Mouse (Mus musculus): Measurements from ENCODE around the gene Pgghg. TPM values are rescaled to one million over a fixed set of nuclear protein-coding genes. Genes with fewer than 3 reads are reported as not detected.
"Not testable (repeated sequence)": the region's sequence is repeated elsewhere in the genome, so short reads cannot be mapped to it uniquely, and the experiment has no call there.

Pgghg gene
- polyA plus RNA-seq, 1 experiment from 2014 or later: 21.6 TPM

DNA sequence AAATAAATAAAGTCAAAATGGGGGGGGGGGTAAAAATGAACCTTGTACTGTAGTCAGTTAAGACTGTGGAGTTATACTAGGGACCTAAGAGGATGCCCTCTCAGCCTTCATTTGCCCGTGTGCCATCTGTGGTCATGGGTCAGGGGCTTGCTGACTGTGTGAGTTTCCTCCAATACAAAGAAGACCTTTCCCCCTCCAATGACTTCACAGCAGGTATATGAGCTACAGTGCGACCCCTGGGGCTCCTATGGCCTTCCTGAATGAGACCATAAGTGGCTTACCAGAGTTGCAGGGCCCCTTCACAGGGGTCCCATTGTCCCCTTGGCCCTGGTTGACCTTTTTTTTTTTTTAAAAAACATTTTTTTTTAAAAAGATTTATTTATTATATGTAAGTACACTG, 20.2 kb downstream of the Pgghg start:
- Histone ChIP-seq H3K4me2 (replicated peaks) (no peak overlapping the region), H3K27me3 (replicated peaks) (no peaks in the 10 kb centered on the region), H3K9ac (no peak overlapping the region), H3K4me1 (replicated peaks) (peaks cover 3% of the 10 kb centered on the region), H3K36me3 (no peaks in the 10 kb centered on the region), H3K27ac (no peak overlapping the region), H3K9me3 (no peaks in the 10 kb centered on the region), H3K4me3 (replicated peaks) (no peak overlapping the region)
- ATAC-seq: no peak
- WGBS: 86% methylated on average over 2 of the region's 2 CpGs

GRCm38 (mm10) chr7:140962733-140963132, 21.5 kb downstream of the Pgghg start:
- no peak for ATAC-seq
- Histone ChIP-seq H3K36me3 (no peaks in the 10 kb centered on the region), H3K27me3 (replicated peaks) (no peaks in the 10 kb centered on the region), H3K4me2 (replicated peaks) (no peak overlapping the region), H3K4me1 (replicated peaks) (0 out of 2 replicates have a peak, but pooled peaks cover 2% of the 10 kb centered on the region), H3K9ac (no peak overlapping the region), H3K27ac (no peak overlapping the region), H3K9me3 (no peaks in the 10 kb centered on the region), H3K4me3 (replicated peaks) (no peak overlapping the region)
- WGBS: 69% methylated on average over 2 of the region's 2 CpGs

GRCm38 (mm10) chr7:140966921-140967320, 25.7 kb downstream of the Pgghg start, which contains the start of gene Ifitm1:
Gene Ifitm1, plus strand, starts transcription at chr7:140967221.
- H3K36me3 ChIP-seq: no peaks in the 10 kb centered on the region
- H3K27ac ChIP-seq: peak within 1 kb of the TSS; percentile 67; the same call in 1 of the 2 replicates
- peaks cover 13% of the 10 kb centered on the region for H3K4me1 ChIP-seq (replicated peaks)
- no peaks in the 10 kb centered on the region for H3K9me3 ChIP-seq
- WGBS: 94% methylated on average over 4 of the region's 4 CpGs
- ATAC-seq: no peak
- peak within 1 kb of the TSS; percentile 16; the same call in 1 of the 2 replicates for H3K4me3 ChIP-seq (replicated peaks)
- H3K9ac ChIP-seq: no peak within 1 kb of the TSS
- peak within 1 kb of the TSS; percentile 48 for H3K4me2 ChIP-seq (replicated peaks)
- no peaks in the 10 kb centered on the region for H3K27me3 ChIP-seq (replicated peaks)

DNA sequence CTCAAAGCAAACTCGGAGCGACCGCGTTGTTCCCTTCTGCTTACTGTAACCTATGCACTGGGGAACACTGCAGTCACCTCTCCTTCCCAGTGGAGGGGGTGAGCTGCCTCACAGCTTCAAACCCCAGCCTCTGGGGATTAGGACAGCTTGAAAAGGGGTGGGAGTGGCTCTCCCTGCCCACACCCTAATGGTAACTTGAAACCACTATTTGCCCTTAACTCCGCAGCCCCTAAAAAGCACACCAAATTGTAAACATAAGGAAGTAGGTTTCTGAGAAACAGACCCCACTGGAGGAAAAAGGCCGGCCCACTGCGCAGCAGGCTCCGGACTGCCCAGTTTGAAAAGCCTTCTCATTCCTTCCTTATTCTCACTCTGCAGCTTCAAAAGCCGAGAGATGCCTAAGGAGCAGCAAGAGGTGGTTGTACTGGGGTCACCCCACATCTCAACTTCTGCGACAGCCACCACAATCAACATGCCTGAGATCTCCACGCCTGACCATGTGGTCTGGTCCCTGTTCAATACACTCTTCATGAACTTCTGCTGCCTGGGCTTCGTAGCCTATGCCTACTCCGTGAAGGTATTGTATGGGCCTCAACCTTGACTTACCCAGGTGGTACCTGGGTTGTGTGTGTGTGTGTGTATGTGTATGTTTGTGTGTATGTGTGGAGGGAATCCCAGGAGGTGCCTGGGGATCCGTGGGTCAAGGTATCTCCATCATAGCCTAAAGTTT, 26.8 kb downstream of the Pgghg start:
- peak overlapping the region; percentile 48 for H3K4me2 ChIP-seq (replicated peaks)
- WGBS: 9% methylated on average over 14 of the region's 14 CpGs
- no peak overlapping the region for H3K9ac ChIP-seq

DNA sequence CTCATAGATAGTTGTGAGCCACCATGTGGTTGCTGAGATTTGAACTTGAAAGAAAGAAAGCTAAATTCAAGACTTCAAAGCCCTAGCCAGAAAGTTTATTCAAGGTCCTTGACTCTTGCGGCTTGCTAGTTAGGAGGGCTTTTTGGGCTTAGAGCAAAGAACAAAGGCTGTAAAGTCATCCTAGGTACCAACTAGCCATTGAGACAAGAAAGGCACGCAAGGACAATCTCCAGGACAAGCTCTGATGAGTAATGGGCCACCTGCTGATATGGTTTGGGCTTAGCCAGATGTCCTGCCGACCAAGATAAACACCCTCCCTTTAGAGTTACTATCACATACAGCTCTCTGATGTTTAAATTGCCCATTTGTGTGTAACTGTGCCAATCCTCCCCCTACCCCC, 27.5 kb downstream of the Pgghg start:
- ATAC-seq; H3K9ac ChIP-seq; H3K9me3 ChIP-seq; H3K36me3 ChIP-seq; H3K27ac ChIP-seq; H3K27me3 ChIP-seq (replicated peaks): not testable (repeated sequence)
- Histone ChIP-seq H3K4me1 (replicated peaks) (peaks cover 20% of the 10 kb centered on the region), H3K4me3 (replicated peaks) (peak overlapping the region; percentile 16; the same call in 1 of the 2 replicates), H3K4me2 (replicated peaks) (peak overlapping the region; percentile 48)
- 28% methylated on average over 3 of the region's 3 CpGs for WGBS

More for the DNA sequence above, 26.8 kb downstream of the Pgghg start:
- Histone ChIP-seq H3K27ac (peak overlapping the region; percentile 67; the same call in 1 of the 2 replicates), H3K9me3 (no peaks in the 10 kb centered on the region), H3K4me3 (replicated peaks) (peak overlapping the region; percentile 16), H3K36me3 (no peaks in the 10 kb centered on the region), H3K4me1 (replicated peaks) (peaks cover 13% of the 10 kb centered on the region), H3K27me3 (replicated peaks) (no peaks in the 10 kb centered on the region)
- peak; percentile 64 for ATAC-seq

DNA sequence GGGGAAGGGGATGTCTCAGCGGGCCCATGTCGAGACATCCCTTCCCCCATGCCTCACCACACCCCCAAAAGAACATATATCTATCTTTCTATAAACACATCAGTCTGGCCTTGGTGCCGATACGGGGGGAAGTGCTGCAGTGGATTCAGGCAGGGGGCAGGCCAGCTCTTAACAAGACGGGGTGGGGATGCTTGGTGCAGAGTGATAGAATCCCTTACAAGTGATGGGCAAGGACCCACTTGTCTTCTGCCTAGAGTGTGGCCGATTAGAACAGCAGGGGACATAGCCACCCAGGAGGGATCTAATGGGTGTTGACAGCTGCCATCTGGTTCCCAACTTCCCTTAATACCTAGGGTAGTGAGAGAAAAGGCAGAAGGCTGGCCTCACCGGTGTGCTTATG, 29.7 kb downstream of the Pgghg start:
- Histone ChIP-seq H3K4me2 (replicated peaks) (no peak overlapping the region), H3K27me3 (replicated peaks) (no peaks in the 10 kb centered on the region), H3K4me3 (replicated peaks) (no peak overlapping the region), H3K9ac (no peak overlapping the region), H3K4me1 (replicated peaks) (peaks cover 31% of the 10 kb centered on the region), H3K9me3 (no peaks in the 10 kb centered on the region), H3K27ac (peak overlapping the region; percentile 91), H3K36me3 (no peaks in the 10 kb centered on the region)
- ATAC-seq: no peak
- WGBS: 28% methylated on average over 7 of the region's 7 CpGs

DNA sequence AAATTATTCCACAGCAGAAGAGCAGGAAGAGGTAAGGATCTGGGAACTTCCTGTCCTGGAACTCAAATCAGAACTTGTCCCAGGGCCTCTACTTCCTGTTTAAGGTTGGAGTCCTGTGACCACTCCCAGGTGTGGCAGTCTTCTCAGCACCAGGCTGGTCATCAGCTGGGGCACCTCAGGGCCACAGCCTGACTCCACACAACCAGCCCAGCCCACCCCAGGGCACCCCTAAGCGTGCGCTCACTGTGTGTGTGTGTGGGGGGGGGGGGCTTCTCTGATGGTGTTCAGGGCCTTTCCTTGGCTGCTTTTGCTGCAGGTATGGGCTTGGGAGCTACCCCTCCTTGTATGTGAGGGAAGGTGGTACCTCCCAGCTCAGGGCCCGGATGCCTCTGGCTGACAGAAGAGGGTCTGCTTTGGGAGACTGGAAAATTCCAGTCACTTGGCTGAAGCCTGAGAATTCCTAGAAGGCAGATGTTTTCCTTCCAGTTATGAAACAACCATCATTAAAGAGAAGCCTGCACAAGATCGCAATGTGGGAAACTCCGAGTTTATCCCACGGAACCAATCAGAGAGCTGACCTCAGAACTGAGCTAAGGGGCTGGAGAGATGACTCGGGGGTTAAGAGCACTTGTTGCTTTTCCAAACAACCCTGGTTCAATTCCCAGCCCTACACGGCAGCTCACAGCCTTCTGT, 30.4 kb downstream of the Pgghg start:
- Histone ChIP-seq H3K9me3 (no peaks in the 10 kb centered on the region), H3K36me3 (no peaks in the 10 kb centered on the region), H3K27ac (peak overlapping the region; percentile 91), H3K9ac (no peak overlapping the region), H3K4me1 (replicated peaks) (peaks cover 31% of the 10 kb centered on the region), H3K27me3 (replicated peaks) (no peaks in the 10 kb centered on the region), H3K4me3 (replicated peaks) (no peak overlapping the region), H3K4me2 (replicated peaks) (peak overlapping the region; percentile 24)
- peak; percentile 70 for ATAC-seq
- WGBS: 44% methylated on average over 8 of the region's 8 CpGs

DNA sequence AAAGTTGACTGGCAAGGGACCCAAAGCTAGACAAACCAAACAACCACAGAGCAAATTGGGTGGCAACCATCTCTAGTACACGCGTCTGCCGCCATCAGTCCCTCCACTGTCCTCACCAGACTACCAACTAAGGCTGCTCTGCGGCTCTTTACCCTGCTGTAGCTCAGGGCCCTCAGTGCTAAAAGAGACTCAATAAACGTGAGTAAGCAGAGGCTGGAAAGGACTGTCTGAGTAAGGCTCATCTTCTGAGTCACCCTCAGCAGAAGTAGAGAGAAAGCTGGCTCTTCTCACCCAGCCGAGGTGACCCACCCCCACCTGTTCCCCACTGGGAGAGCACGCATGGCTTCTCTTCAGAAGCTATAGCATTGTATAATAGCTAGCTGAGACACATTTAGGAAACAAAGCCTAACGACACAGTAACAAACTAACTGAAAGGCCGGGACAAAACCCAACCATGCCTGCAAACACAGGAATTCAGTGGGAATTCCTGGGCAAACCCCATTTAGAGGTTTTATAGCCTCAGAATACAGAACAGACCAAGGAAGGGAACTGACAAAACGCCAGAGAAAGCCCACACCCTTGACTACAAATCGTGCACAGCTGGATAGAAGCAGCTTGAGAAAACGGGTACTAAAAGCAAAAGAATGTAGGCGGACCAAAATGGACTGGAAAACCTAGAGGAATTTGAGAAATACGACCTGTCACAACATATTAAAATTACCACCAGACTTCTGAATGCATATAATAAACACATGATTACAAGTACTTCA, 32.4 kb downstream of the Pgghg start:
- no peak for ATAC-seq
- H3K36me3 ChIP-seq: no peaks in the 10 kb centered on the region
- H3K9ac ChIP-seq: no peak overlapping the region
- H3K4me2 ChIP-seq (replicated peaks): no peak overlapping the region
- no peaks in the 10 kb centered on the region for H3K9me3 ChIP-seq
- WGBS: 36% methylated on average over 14 of the region's 14 CpGs
- peaks cover 28% of the 10 kb centered on the region for H3K4me1 ChIP-seq (replicated peaks)
- no peak overlapping the region for H3K4me3 ChIP-seq (replicated peaks)
- H3K27ac ChIP-seq: peak overlapping the region; percentile 75
- no peaks in the 10 kb centered on the region for H3K27me3 ChIP-seq (replicated peaks)

DNA sequence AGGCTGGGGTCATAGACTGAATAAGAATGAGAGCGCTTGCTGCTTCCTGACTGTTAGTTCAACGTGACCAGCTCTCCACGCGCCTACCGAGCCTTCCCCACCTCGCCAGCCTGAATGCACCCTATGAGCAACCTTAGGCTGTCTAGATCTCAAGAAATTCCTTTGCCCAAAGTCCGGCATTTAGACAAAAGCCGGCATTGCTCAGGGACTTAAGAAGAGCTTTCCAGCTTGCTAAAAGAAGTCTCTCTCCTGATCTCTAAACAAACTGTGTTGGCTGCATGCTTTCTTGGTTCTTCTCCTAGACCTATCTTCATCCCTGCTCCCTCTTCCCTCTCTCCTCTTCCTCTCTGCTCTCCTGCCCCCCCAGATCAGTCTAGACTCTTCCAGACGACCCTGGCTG, 33.7 kb downstream of the Pgghg start:
- Histone ChIP-seq H3K27ac (peak overlapping the region; percentile 75), H3K4me3 (replicated peaks) (no peak overlapping the region), H3K4me2 (replicated peaks) (no peak overlapping the region), H3K9ac (no peak overlapping the region; the same call in 1 of the 2 replicates), H3K4me1 (replicated peaks) (peaks cover 28% of the 10 kb centered on the region), H3K36me3 (no peaks in the 10 kb centered on the region), H3K9me3 (no peaks in the 10 kb centered on the region), H3K27me3 (replicated peaks) (no peaks in the 10 kb centered on the region)
- WGBS: 17% methylated on average over 9 of the region's 9 CpGs
- no peak for ATAC-seq

- no peaks in the 10 kb centered on the region for H3K27me3 ChIP-seq (replicated peaks)
- peaks cover 28% of the 10 kb centered on the region for H3K4me1 ChIP-seq (replicated peaks)
- H3K4me3 ChIP-seq (replicated peaks): no peak overlapping the region
- H3K4me2 ChIP-seq (replicated peaks): no peak overlapping the region
- no peaks in the 10 kb centered on the region for H3K9me3 ChIP-seq
- H3K36me3 ChIP-seq: no peaks in the 10 kb centered on the region
- H3K9ac ChIP-seq: no peak overlapping the region
- 28% methylated on average over 3 of the region's 3 CpGs for WGBS
- ATAC-seq: no peak
- H3K27ac ChIP-seq: peak overlapping the region; percentile 75
These were observed 34.3 kb downstream of the Pgghg start for GRCm38 (mm10) chr7:140975465-140975864.

GRCm38 (mm10) chr7:140976720-140977119, 35.5 kb downstream of the Pgghg start:
- ATAC-seq; H3K27ac ChIP-seq; H3K4me3 ChIP-seq (replicated peaks); H3K9me3 ChIP-seq; H3K36me3 ChIP-seq; H3K27me3 ChIP-seq (replicated peaks); H3K9ac ChIP-seq; H3K4me2 ChIP-seq (replicated peaks): not testable (repeated sequence)
- peaks cover 19% of the 10 kb centered on the region for H3K4me1 ChIP-seq (replicated peaks)
- WGBS: 86% methylated on average over 9 of the region's 9 CpGs

- no peaks in the 10 kb centered on the region for H3K4me1 ChIP-seq (replicated peaks)
- H3K9ac ChIP-seq: no peak overlapping the region
- ATAC-seq: no peak
- H3K4me2 ChIP-seq (replicated peaks): no peak overlapping the region
- no peaks in the 10 kb centered on the region for H3K9me3 ChIP-seq
- no peaks in the 10 kb centered on the region for H3K27me3 ChIP-seq (replicated peaks)
- H3K27ac ChIP-seq: no peak overlapping the region
- no peaks in the 10 kb centered on the region for H3K36me3 ChIP-seq
- H3K4me3 ChIP-seq (replicated peaks): no peak overlapping the region
- 90% methylated on average over 8 of the region's 8 CpGs for WGBS
These were observed 40.5 kb downstream of the Pgghg start for GRCm38 (mm10) chr7:140981704-140982103.

Data from intestine, embryonic 15.5 days (tissue).